Mouse (Mus musculus): Measurements from ENCODE around the gene Srrm4.

Srrm4 gene

DNA sequence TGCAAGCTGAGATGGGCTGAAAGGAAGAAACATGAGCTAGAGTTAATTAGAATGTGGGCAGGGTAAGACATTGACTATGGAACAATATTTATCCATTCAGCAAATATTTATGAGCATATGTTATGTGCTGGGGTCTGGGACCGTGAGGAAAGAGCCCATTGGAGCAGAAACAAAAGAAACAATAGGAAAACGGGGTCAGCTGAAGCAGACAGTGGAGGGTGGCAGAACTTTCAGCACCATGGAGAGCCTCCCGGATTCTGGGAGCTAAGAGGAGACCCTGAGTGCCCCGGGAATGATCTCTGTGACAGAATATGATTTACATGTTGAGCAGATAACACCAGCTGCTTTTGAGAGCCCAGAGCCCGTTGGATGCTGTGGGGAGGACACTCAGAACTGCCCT lies 37.7 kb downstream of the Srrm4 start:
- peak; percentile 49 for DNase-seq (ENCODE audit: low read depth, low spot score)

DNA sequence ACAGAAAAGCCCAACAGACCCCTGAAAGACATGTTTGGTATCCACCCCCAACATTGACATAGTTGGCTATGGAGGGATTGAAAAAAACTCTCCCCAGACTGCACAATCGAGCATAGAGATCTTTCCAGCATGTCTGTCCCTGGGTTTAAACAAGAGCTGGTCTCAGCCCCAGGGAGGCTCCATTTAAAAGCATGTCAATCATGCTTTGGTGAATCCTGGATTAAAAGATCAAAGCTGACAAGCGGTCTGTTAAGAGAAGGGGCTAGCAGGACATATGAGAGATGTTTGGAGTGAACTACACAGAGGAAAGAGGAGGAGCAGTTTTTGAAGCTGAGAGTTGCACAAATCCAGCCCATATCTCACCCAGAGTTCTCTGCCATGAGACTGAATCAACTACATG lies 38.5 kb downstream of the Srrm4 start:
- DNase-seq (ENCODE audit: low read depth, low spot score), result no peak

DNA sequence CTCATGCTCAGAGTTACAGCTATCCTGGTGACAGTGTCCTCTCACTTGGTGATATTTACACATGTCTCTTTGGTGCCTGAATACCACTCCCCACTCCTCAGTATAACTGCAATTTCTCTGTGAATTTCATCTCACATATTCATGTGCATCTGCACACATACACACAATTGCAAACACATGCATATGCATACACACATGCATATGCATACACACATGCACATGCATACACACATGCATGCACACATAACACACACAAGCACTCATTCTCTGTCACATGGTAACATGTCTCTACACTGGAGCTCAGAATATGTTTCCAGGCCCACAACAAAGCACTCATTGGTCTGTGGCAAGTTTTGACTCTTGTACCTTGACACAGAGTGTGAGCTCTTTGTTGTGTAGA lies 39.0 kb downstream of the Srrm4 start:
- no peak for DNase-seq (ENCODE audit: low read depth, low spot score)

- DNase-seq (ENCODE audit: low read depth, low spot score), result peak; percentile 27
Measured at GRCm38 (mm10) chr5:116545746-116546145, 45.9 kb downstream of the Srrm4 start.

- DNase-seq (ENCODE audit: low read depth, low spot score), result peak; percentile 94
Measured at GRCm38 (mm10) chr5:116542317-116542716, 49.3 kb downstream of the Srrm4 start.

DNA sequence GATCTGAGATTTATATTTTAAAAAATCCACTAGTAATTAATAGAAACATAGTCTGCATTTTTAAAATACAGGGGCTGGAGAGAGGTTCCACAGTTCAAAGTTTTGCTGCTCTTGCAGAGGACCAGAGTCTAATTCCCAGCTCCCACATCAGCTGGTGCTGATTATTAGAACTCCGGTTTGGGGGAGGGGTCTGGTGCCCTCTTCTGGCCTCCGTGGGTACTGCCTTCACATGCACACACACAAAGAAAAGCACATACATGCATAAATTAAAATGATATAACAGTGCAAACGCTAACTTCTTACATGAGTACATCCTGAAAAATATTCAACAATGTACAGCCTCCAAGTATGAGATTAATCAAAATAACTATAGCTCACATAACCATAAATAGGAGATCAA lies 50.5 kb downstream of the Srrm4 start:
- DNase-seq (ENCODE audit: low read depth, low spot score), result peak; percentile 65

DNA sequence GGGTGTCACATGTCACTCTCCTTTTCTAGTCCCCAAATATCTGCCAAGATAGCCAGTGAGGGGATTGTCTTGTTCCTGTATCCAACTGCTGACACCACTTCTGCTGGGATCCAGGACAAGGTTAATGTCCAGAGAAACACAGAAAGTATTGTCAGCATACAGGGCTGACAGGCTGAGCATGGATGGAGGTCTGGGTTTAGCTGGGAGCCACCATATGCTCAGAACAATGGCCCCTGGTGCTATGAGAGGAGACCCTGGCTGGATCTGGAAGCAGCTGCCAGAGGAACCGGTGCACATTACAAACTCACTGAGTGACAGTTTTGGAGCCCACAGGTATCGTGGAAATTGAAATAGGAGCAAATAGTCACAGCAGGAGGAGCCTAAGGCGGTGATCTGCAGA lies 52.3 kb downstream of the Srrm4 start:
- DNase-seq (ENCODE audit: low read depth, low spot score), result no peak

DNA sequence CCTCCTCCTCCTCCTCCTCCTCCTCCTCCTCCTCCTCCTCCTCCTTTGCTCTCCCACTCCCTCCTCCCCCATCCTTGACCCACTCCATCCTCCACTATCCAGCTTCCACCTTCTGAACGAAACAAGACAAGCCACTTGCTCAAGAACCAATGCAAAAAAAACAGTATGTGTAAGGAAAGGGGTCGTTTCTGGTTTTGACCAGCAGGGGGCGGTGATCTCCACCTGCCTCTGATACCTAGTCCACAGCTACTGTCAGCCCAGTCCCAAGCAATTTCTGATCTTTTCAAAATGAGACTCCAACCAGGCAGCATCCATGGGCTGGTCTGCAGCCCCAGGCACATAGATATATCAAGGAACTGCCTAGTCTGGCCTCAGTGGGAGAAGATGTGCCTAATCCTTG lies 53.1 kb downstream of the Srrm4 start:
- peak; percentile 84 for DNase-seq (ENCODE audit: low read depth, low spot score)

- DNase-seq (ENCODE audit: low read depth, low spot score), result no peak
Measured at GRCm38 (mm10) chr5:116526324-116526723, 65.3 kb downstream of the Srrm4 start.

GRCm38 (mm10) chr5:116525308-116525707 lies 66.3 kb downstream of the Srrm4 start:
- no peak for DNase-seq (ENCODE audit: low read depth, low spot score)

DNA sequence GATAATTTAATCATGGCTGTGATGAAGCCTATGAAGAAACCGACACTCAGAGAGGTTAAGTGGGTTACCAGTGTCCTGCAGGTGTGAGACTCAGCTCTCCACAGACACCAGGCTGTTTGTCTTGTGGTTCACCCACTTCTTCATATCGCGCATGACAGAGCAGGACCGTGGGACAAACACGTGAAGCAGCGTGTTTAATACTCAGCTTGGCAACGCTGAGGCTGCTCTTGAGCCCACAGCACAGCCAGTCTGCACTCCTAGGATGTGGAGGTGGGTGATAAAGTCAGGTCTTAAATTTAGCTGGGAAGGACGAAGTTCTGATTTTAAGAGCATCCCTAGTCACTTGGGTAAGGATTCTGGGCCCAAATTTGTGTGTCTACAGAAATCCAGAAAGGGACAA lies 68.1 kb downstream of the Srrm4 start:
- DNase-seq (ENCODE audit: low read depth, low spot score), result no peak

DNA sequence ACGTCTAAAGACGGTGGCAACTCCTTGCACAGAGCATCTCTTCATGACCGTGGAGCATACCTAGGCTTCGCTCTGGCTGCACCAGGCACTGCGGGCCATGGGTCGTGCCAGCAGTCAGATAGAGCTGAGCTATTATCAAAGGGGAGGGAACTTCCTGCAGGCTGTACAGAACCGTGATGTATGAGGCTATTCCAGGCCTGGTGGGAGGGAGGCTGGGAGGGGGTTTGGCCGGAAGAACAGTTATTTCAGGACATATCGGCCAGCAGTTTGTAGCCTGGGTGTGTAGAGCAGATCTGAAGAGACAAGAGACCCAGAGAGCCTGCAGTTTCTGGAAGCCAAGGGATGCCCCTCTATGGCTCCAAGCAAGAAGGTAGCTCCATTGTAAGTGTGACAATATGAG lies 68.5 kb downstream of the Srrm4 start:
- no peak for DNase-seq (ENCODE audit: low read depth, low spot score)

DNA sequence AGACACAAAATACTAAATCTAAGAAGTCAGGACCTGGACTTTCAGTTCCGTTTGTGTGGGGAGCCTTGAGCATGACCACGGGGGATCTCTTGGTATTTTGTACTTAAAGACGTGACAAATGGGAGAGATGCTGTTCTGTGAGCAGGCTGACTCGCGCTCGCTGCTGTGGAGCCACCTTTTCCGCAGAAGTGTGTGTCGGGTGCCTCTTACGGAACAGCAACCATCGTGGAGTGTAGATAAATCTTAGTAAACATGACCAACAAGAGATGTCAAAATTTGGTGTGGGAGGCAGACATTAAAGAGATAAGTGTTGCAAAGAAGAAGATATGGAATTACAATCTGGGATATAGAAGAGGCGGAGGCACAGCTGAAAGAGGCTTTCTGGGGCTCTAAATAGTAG lies 69.3 kb downstream of the Srrm4 start:
- DNase-seq (ENCODE audit: low read depth, low spot score), result no peak

DNA sequence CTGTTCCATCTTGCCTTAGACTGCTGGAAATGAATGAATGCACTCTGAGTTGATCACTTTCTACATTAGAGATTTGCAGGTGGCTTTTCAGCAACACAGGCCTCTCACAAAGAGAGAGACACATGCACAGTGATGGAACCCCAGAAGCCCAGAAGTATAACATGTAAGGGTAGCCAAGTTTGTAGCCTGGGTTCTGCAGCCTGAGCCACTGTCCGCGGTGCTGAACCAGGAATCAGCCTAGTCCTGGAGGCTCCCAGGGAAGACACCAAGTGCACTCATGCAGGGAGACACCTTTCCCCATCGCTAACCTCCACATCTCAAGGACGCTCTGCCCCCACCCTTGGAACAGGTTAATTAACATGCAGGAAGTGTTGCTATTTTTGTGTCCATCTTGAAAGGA lies 73.6 kb downstream of the Srrm4 start:
- DNase-seq (ENCODE audit: low read depth, low spot score), result peak; percentile 62

GRCm38 (mm10) chr5:116512135-116512534 lies 79.5 kb downstream of the Srrm4 start:
- DNase-seq (ENCODE audit: low read depth, low spot score), result no peak

GRCm38 (mm10) chr5:116510229-116510628 lies 81.4 kb downstream of the Srrm4 start:
- no peak for DNase-seq (ENCODE audit: low read depth, low spot score)

GRCm38 (mm10) chr5:116501342-116501741 lies 90.3 kb downstream of the Srrm4 start:
- no peak for DNase-seq (ENCODE audit: low read depth, low spot score)

GRCm38 (mm10) chr5:116498880-116499640 lies 92.6 kb downstream of the Srrm4 start:
- no peak for DNase-seq (ENCODE audit: low read depth, low spot score)

DNA sequence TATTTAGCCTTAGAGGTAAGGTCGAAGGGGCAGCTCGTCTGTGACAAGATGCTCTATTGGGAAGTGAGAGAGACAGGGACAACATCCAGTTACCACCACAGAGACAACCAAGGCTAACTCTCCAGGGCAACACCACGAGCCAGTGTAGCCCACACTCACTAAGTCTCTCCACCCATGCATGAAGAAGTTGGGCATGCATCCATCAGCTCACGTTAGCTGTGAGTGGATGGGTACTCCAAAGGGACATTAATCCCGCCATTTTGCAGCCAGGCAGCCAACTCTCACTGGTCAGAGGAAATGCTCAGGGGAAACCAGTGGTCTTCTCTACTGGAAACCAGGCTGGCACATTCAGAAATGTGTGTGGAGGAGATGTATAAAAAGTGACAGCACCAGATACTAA lies 93.8 kb downstream of the Srrm4 start:
- DNase-seq (ENCODE audit: low read depth, low spot score), result no peak

GRCm38 (mm10) chr5:116497205-116497604 lies 94.4 kb downstream of the Srrm4 start:
- peak; percentile 88 for DNase-seq (ENCODE audit: low read depth, low spot score)

GRCm38 (mm10) chr5:116496717-116497116 lies 94.9 kb downstream of the Srrm4 start:
- no peak for DNase-seq (ENCODE audit: low read depth, low spot score)

DNA sequence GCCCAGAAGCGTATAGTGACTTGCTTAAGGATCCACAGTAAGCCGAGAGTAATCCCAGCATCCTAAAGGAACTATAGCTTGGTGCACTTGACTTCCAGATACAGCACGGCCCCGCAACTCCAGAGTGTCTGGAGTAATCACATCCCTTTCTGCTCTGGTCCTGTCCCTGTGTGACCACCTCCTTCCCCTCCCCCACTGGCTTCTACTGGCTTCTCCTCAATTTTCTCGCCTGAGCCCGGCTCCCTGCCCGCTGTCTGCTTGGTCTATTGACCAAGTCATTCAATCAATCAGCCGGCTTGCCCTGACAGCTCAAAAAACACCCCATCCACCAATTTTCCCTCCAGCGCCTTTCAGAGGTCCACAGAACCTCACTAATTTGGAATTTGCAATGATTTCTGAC lies 96.2 kb downstream of the Srrm4 start:
- DNase-seq (ENCODE audit: low read depth, low spot score), result no peak

DNA sequence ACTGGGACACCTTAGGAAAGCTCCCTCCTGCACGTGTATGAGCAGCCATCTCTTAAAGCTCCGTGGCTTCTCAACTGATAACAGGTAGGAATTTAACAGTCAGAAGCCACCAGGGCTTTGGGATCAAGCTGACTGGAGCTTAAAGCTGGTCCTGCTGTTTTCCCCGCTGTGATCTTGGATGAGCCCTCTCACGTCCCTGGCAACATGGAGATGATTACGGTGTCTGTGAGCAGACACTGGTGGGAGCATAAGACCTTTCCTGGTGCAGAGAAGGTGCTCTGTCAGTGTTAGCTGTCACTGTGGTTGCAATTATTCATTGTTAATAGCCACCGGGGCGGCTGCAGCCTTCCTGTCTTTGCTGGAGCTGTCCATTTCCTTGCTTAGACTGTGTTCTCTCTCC lies 97.2 kb downstream of the Srrm4 start:
- DNase-seq (ENCODE audit: low read depth, low spot score), result no peak

- DNase-seq (ENCODE audit: low read depth, low spot score), result no peak
Measured at GRCm38 (mm10) chr5:116492726-116493125, 98.9 kb downstream of the Srrm4 start.

Data from ZHBTc4 (cell line).